Mouse (Mus musculus): ENCODE measurements at regions not wholly inside any gene's neighbourhood (a gene's known extent, or its start where the extent isn't known, plus 50 kb on each side); places are given as distances from the start of the nearest gene placed in this dataset.

- TF ChIP-seq CTCF (IDR thresholded peaks at IDR 0.05; ENCODE audit: low read depth, low read length) (no peak), POLR2A (IDR thresholded peaks at IDR 0.05; ENCODE audit: extremely low read depth, insufficient read depth, low read length) (no peak)
Observed at GRCm38 (mm10) chrX:11487876-11488275, 160.3 kb downstream of the H2al1j start.
